Mouse (Mus musculus) liver, embryonic 16.5 days (tissue): ENCODE measurements around the gene Rbm28. TPM values are rescaled to one million over a fixed set of nuclear protein-coding genes. Genes with fewer than 3 reads are reported as not detected.

Source experiments
- ATAC-seq: fragments of 200-750 bp; cut with Nextera tagmentation; 2 replicates; pipeline ENCODE4 v1.8.0; 2017; ENCODE audit warnings: low read depth, mild to moderate bottlenecking, moderate number of reproducible peaks, moderate library complexity
- H3K27ac ChIP-seq: fragments of 300-500 bp; sonication (generic); 2 replicates; pipeline ENCODE4 v1.5.1; 2014; ENCODE audit warnings: mild to moderate bottlenecking, low read length
- H3K27me3 ChIP-seq: fragments of 300-500 bp; sonication (generic); 2 replicates; pipeline ENCODE4 v1.6.1; 2014; ENCODE audit warnings: low read depth, low read length, mixed read lengths; ENCODE audit not compliant: control insufficient read depth, insufficient read depth
- H3K36me3 ChIP-seq: fragments of 300-500 bp; sonication (generic); 2 replicates; pipeline ENCODE4 v1.6.1; 2014; ENCODE audit warnings: mild to moderate bottlenecking; ENCODE audit not compliant: control insufficient read depth, insufficient read depth
- H3K4me1 ChIP-seq: fragments of 300-500 bp; sonication (generic); 2 replicates; pipeline ENCODE4 v1.6.1; 2014; ENCODE audit warnings: low read depth, low read length, mixed read lengths; ENCODE audit not compliant: control insufficient read depth
- H3K4me2 ChIP-seq: fragments of 300-500 bp; sonication (generic); 2 replicates; pipeline ENCODE4 v1.6.1; 2014; ENCODE audit warnings: low read depth, low read length, mixed read lengths
- H3K4me3 ChIP-seq: fragments of 300-500 bp; sonication (generic); 2 replicates; pipeline ENCODE4 v1.5.1; 2014; ENCODE audit warnings: low read depth, mild to moderate bottlenecking, low read length
- H3K9ac ChIP-seq: fragments of 300-500 bp; sonication (generic); 2 replicates; pipeline ENCODE4 v1.6.1; 2014; ENCODE audit warnings: low read depth, low read length
- H3K9me3 ChIP-seq: fragments of 300-500 bp; sonication (generic); replicated peaks from 2 replicates; pipeline ENCODE4 v1.6.1; 2016; ENCODE audit warnings: low read length; ENCODE audit not compliant: control insufficient read depth
- WGBS: fragments of 180-500 bp; shearing (Covaris S2); extraction: QIAGEN DNeasy Blood & Tissue Kit; methylation state at CpG from one replicate; pipeline ENCODE4 v1.1.7; 2014; ENCODE audit not compliant: insufficient replicate concordance; 5-methylcytosine and 5-hydroxymethylcytosine counted together
- polyA plus RNA-seq: library from polyadenylated mRNA; unstranded; fragments of >200 nt; fragmentation: Nextera tagmentation; extraction: Ambion mirVana; gene quantifications from 2 replicates; pipeline ENCODE4 v1.2.1, GENCODE M21; 2015

Gene Rbm28
- polyA plus RNA-seq, 1 experiment from 2014 or later, result 8.9 TPM

DNA sequence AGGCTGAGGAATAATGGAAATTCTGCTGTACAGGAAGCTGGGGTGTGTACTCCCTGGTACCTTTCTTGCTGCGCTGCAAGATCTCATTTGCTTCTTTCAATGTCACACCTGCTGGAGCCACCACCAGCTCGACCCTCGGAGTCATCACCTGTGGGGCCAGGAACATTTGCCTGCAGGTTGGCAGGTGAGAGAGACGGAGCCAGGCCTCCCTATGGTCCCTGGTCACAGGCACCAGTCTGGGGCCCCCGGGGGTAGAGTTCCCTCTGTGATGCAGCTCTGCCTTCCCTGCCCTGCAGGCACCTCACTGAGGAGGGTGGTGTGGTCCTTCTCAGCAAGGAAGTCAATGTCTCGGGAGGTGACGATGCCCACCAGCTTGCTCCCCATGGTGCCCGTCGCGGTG lies 41.2 kb upstream of the Rbm28 start:
- no peak overlapping the region for H3K27ac ChIP-seq
- H3K4me1 ChIP-seq, result no peaks in the 10 kb centered on the region
- no peaks in the 10 kb centered on the region for H3K9me3 ChIP-seq
- no peaks in the 10 kb centered on the region for H3K27me3 ChIP-seq
- ATAC-seq, result no peak
- no peak overlapping the region for H3K9ac ChIP-seq
- no peaks in the 10 kb centered on the region for H3K36me3 ChIP-seq
- no peak overlapping the region for H3K4me2 ChIP-seq
- no peak overlapping the region for H3K4me3 ChIP-seq
- WGBS, result 74% methylated on average over 10 of the region's 10 CpGs

- Histone ChIP-seq H3K4me2 (no peak overlapping the region), H3K27me3 (no peaks in the 10 kb centered on the region), H3K9me3 (no peaks in the 10 kb centered on the region), H3K36me3 (no peaks in the 10 kb centered on the region), H3K4me1 (no peaks in the 10 kb centered on the region), H3K27ac (no peak overlapping the region), H3K4me3 (no peak overlapping the region), H3K9ac (no peak overlapping the region)
- ATAC-seq, result no peak
- 49% methylated on average over 15 of the region's 15 CpGs for WGBS
These were observed 40.3 kb upstream of the Rbm28 start for GRCm38 (mm10) chr6:29204932-29205614.

GRCm38 (mm10) chr6:29203861-29204585 lies 39.2 kb upstream of the Rbm28 start:
- Histone ChIP-seq H3K9ac (no peak overlapping the region), H3K36me3 (no peaks in the 10 kb centered on the region), H3K27ac (no peak overlapping the region), H3K9me3 (no peaks in the 10 kb centered on the region), H3K4me1 (no peaks in the 10 kb centered on the region), H3K27me3 (no peaks in the 10 kb centered on the region), H3K4me2 (no peak overlapping the region), H3K4me3 (no peak overlapping the region)
- 64% methylated on average over 6 of the region's 6 CpGs for WGBS
- no peak for ATAC-seq

- Histone ChIP-seq H3K36me3 (no peaks in the 10 kb centered on the region), H3K9me3 (no peaks in the 10 kb centered on the region), H3K9ac (no peak overlapping the region), H3K27ac (no peak overlapping the region), H3K27me3 (no peaks in the 10 kb centered on the region; the same call in 1 of the 2 replicates), H3K4me1 (no peaks in the 10 kb centered on the region), H3K4me3 (no peak overlapping the region), H3K4me2 (no peak overlapping the region)
- ATAC-seq, result no peak
- WGBS, result 79% methylated on average over 13 of the region's 13 CpGs
These were observed 38.3 kb upstream of the Rbm28 start for GRCm38 (mm10) chr6:29203096-29203495.

GRCm38 (mm10) chr6:29201988-29202387 lies 37.2 kb upstream of the Rbm28 start:
- H3K4me1 ChIP-seq, result no peaks in the 10 kb centered on the region
- no peaks in the 10 kb centered on the region for H3K9me3 ChIP-seq
- no peak for ATAC-seq
- H3K36me3 ChIP-seq, result no peaks in the 10 kb centered on the region
- H3K9ac ChIP-seq, result no peak overlapping the region
- H3K27me3 ChIP-seq, result peaks cover 3% of the 10 kb centered on the region
- H3K4me2 ChIP-seq, result no peak overlapping the region
- no peak overlapping the region for H3K27ac ChIP-seq
- H3K4me3 ChIP-seq, result no peak overlapping the region
- WGBS, result 71% methylated on average over 8 of the region's 8 CpGs

DNA sequence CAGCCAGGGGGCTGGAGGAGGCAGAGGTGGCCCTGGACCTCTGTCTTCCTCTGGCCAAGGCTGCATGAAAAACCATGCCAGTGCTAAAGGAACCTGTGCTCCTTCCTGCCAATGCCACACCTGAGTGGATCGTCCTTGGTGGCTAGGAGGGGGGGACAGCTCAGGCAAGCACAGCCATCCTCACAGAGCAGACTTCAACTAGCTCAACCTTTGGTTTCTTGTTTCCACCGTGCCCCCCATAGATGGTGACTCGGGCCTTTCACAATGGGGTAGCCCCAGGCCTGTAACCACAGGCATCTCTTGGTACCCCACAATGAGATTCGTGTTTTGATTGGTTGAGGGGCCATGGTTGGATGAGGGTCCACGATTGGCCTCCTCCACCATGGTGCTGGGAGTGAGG lies 36.5 kb upstream of the Rbm28 start:
- 81% methylated on average over 5 of the region's 5 CpGs for WGBS
- no peaks in the 10 kb centered on the region for H3K9me3 ChIP-seq
- no peaks in the 10 kb centered on the region for H3K36me3 ChIP-seq

DNA sequence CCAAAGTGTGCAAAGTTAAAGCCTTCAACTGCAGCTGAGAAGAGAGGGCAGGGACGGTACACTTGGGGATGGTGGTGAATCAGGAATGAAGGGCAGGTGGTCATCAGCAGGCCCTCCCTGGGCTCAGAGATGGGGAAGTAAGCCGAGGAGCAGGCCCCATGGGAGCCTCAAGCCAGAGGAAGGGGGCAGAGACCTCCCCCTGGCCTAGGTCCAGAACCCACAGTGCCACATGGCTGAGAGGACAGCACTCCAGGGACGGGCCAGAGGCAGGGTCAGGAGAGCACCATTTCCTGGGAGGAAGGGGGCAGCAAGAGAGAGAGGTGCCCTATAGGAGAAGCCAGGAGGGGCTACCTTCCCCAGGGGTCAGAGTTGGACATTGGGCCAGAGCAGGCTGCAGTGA lies 35.7 kb upstream of the Rbm28 start:
- no peaks in the 10 kb centered on the region for H3K4me1 ChIP-seq
- H3K9me3 ChIP-seq, result no peaks in the 10 kb centered on the region
- peaks cover 3% of the 10 kb centered on the region for H3K27me3 ChIP-seq
- H3K27ac ChIP-seq, result no peak overlapping the region
- no peak overlapping the region for H3K9ac ChIP-seq
- WGBS, result 47% methylated on average over 3 of the region's 3 CpGs
- no peak for ATAC-seq
- H3K36me3 ChIP-seq, result no peaks in the 10 kb centered on the region
- H3K4me3 ChIP-seq, result no peak overlapping the region
- H3K4me2 ChIP-seq, result no peak overlapping the region

More for the DNA sequence above, 36.5 kb upstream of the Rbm28 start:
- no peak overlapping the region for H3K27ac ChIP-seq
- H3K4me1 ChIP-seq, result no peaks in the 10 kb centered on the region
- ATAC-seq, result no peak
- no peak overlapping the region for H3K4me3 ChIP-seq
- H3K27me3 ChIP-seq, result peaks cover 3% of the 10 kb centered on the region
- H3K4me2 ChIP-seq, result no peak overlapping the region
- no peak overlapping the region for H3K9ac ChIP-seq

- no peak overlapping the region for H3K9ac ChIP-seq
- ATAC-seq, result no peak
- 27% methylated on average over 8 of the region's 8 CpGs for WGBS
- no peaks in the 10 kb centered on the region for H3K4me1 ChIP-seq
- H3K9me3 ChIP-seq, result no peaks in the 10 kb centered on the region
- no peak overlapping the region for H3K4me3 ChIP-seq
- H3K4me2 ChIP-seq, result peak overlapping the region; percentile 53
- H3K36me3 ChIP-seq, result no peaks in the 10 kb centered on the region
- no peak overlapping the region for H3K27ac ChIP-seq
- H3K27me3 ChIP-seq, result peaks cover 3% of the 10 kb centered on the region
These were observed 34.5 kb upstream of the Rbm28 start for GRCm38 (mm10) chr6:29199223-29199855.
